Mouse (Mus musculus): ENCODE data around the gene Tdrd9. TPM values are rescaled to one million over a fixed set of nuclear protein-coding genes. Genes with fewer than 3 reads are reported as not detected.

Tdrd9 gene
- total RNA-seq, 2 experiments from 2014 or later, result 0.34 to 0.56 TPM

GRCm38 (mm10) chr12:111958101-111958865, 13.1 kb upstream of the Tdrd9 start:
- intact Hi-C loops (cut with DNase I), result no loop called here
- DNase-seq, result peak; percentile 81

- DNase-seq, result no peak
- intact Hi-C loops (cut with DNase I), result no loop called here
These were observed 8.0 kb upstream of the Tdrd9 start for GRCm38 (mm10) chr12:111963339-111963738.

GRCm38 (mm10) chr12:111966683-111967173, 4.6 kb upstream of the Tdrd9 start, which contains the start of gene Atp5mpl:
Gene Atp5mpl (minus strand): TSS chr12:111966977.
- intact Hi-C loops (cut with DNase I), result no loop called here
- peak; percentile 97 for DNase-seq

GRCm38 (mm10) chr12:111970085-111970484, 1.3 kb upstream of the Tdrd9 start:
- no peak for DNase-seq
- intact Hi-C loops (cut with DNase I), result no loop called here

GRCm38 (mm10) chr12:111972504-111972903, 1.1 kb downstream of the Tdrd9 start:
- DNase-seq, result no peak
- intact Hi-C loops (cut with DNase I), result no loop called here

- DNase-seq, result no peak
- intact Hi-C loops (cut with DNase I), result no loop called here
These were observed 3.2 kb downstream of the Tdrd9 start for GRCm38 (mm10) chr12:111974578-111974977.

GRCm38 (mm10) chr12:111977138-111977537, 5.8 kb downstream of the Tdrd9 start:
- no peak for DNase-seq
- intact Hi-C loops (cut with DNase I), result no loop called here

- no peak for DNase-seq
- intact Hi-C loops (cut with DNase I), result no loop called here
These were observed 6.9 kb downstream of the Tdrd9 start for GRCm38 (mm10) chr12:111978274-111978673.

- intact Hi-C loops (cut with DNase I), result no loop called here
- no peak for DNase-seq
These were observed 9.6 kb downstream of the Tdrd9 start, which contains the start of gene Rd3l for GRCm38 (mm10) chr12:111980887-111981367. Gene Rd3l (minus strand): TSS chr12:111981317.

GRCm38 (mm10) chr12:111981831-111982230, 10.5 kb downstream of the Tdrd9 start:
- intact Hi-C loops (cut with DNase I), result no loop called here
- no peak for DNase-seq

GRCm38 (mm10) chr12:111983165-111983564, 11.8 kb downstream of the Tdrd9 start:
- intact Hi-C loops (cut with DNase I), result no loop called here
- no peak for DNase-seq

GRCm38 (mm10) chr12:111986756-111987155, 15.4 kb downstream of the Tdrd9 start:
- intact Hi-C loops (cut with DNase I), result no loop called here
- no peak for DNase-seq

GRCm38 (mm10) chr12:111992626-111993025, 21.3 kb downstream of the Tdrd9 start:
- intact Hi-C loops (cut with DNase I), result no loop called here
- DNase-seq, result no peak

- intact Hi-C loops (cut with DNase I), result no loop called here
- no peak for DNase-seq
These were observed 23.8 kb downstream of the Tdrd9 start for GRCm38 (mm10) chr12:111995161-111995560.

GRCm38 (mm10) chr12:111999735-112000134, 28.4 kb downstream of the Tdrd9 start:
- DNase-seq, result no peak
- intact Hi-C loops (cut with DNase I), result loop anchor here (5.0 kb wide), 1 partner anchor 122 kb away; no protein-coding TSS in a partner anchor

GRCm38 (mm10) chr12:112001223-112001622, 29.9 kb downstream of the Tdrd9 start:
- peak; percentile 74 for DNase-seq
- intact Hi-C loops (cut with DNase I), result loop anchor here (5.0 kb wide), 1 partner anchor 124 kb away; no protein-coding TSS in a partner anchor

- intact Hi-C loops (cut with DNase I), result no loop called here
- DNase-seq, result peak; percentile 16
These were observed 41.3 kb downstream of the Tdrd9 start for GRCm38 (mm10) chr12:112012511-112013270.

GRCm38 (mm10) chr12:112013271-112013801, 42.0 kb downstream of the Tdrd9 start:
- intact Hi-C loops (cut with DNase I), result no loop called here
- DNase-seq, result no peak

GRCm38 (mm10) chr12:112016346-112016745, 45.0 kb downstream of the Tdrd9 start:
- no peak for DNase-seq
- intact Hi-C loops (cut with DNase I), result no loop called here

- intact Hi-C loops (cut with DNase I), result no loop called here
- no peak for DNase-seq
These were observed 51.9 kb downstream of the Tdrd9 start for GRCm38 (mm10) chr12:112023306-112023705.
